Mouse (Mus musculus) lung, postnatal 0 days (tissue): ENCODE data around the gene Wdr35. TPM values are rescaled to one million over a fixed set of nuclear protein-coding genes. Genes with fewer than 3 reads are reported as not detected.

Experiments
- ATAC-seq: fragments of 200-750 bp; cut with Nextera tagmentation; 2 replicates; pipeline ENCODE4 v1.8.0; 2017; ENCODE audit warnings: moderate library complexity
- DNase-seq: peaks from one replicate; pipeline ENCODE4 v3.0.0-alpha.2; 2016; ENCODE audit warnings: low spot score
- H3K27ac ChIP-seq: fragments of 300-500 bp; sonication (generic); 2 replicates; pipeline ENCODE4 v1.5.1; 2014; ENCODE audit warnings: antibody characterized with exemption, mild to moderate bottlenecking, low read length, mixed read lengths
- H3K27me3 ChIP-seq: fragments of 300-500 bp; sonication (generic); replicated peaks from 2 replicates; pipeline ENCODE4 v1.6.1; 2014; ENCODE audit warnings: low read length, mixed read lengths; ENCODE audit not compliant: insufficient read depth
- H3K36me3 ChIP-seq: fragments of 300-500 bp; sonication (generic); 2 replicates; pipeline ENCODE4 v1.6.1; 2014; ENCODE audit warnings: low read length, mixed read lengths; ENCODE audit not compliant: insufficient read depth
- H3K4me1 ChIP-seq: fragments of 300-500 bp; sonication (generic); 2 replicates; pipeline ENCODE4 v1.6.1; 2014; ENCODE audit warnings: antibody characterized with exemption, low read depth, low read length, mixed read lengths; ENCODE audit not compliant: insufficient read depth
- H3K4me2 ChIP-seq: fragments of 300-500 bp; sonication (generic); replicated peaks from 2 replicates; pipeline ENCODE4 v1.6.1; 2014; ENCODE audit warnings: low read depth, mild to moderate bottlenecking, low read length, moderate library complexity, mixed read lengths
- H3K4me3 ChIP-seq: fragments of 300-500 bp; sonication (generic); 2 replicates; pipeline ENCODE4 v1.5.1; 2014; ENCODE audit warnings: low read depth, low read length
- H3K9ac ChIP-seq: fragments of 300-500 bp; sonication (generic); replicated peaks from 2 replicates; pipeline ENCODE4 v1.6.1; 2014; ENCODE audit warnings: low read depth, mild to moderate bottlenecking
- H3K9me3 ChIP-seq: fragments of 300-500 bp; sonication (generic); 2 replicates; pipeline ENCODE4 v1.6.1; 2016; ENCODE audit warnings: low read length, mixed read lengths
- CTCF ChIP-seq: IDR thresholded peaks from 2 replicates; pipeline ENCODE4 v1.5.1; 2016; ENCODE audit warnings: antibody characterized with exemption, mild to moderate bottlenecking
- EP300 ChIP-seq: IDR thresholded peaks from 2 replicates; pipeline ENCODE4 v1.6.1; 2016; ENCODE audit warnings: antibody characterized with exemption, mild to moderate bottlenecking, control low read depth
- WGBS: fragments of 180-500 bp; shearing (Covaris S2); extraction: QIAGEN DNeasy Blood & Tissue Kit; methylation state at CpG from one replicate; pipeline ENCODE4 v1.1.7; 2014; 5-methylcytosine and 5-hydroxymethylcytosine counted together
- polyA plus RNA-seq: library from polyadenylated mRNA; unstranded; fragments of >200 nt; fragmentation: Nextera tagmentation; extraction: Ambion mirVana; gene quantifications from 2 replicates; pipeline ENCODE4 v1.2.1, GENCODE M21; 2015

Gene Wdr35
- polyA plus RNA-seq, 1 experiment from 2014 or later, result 7.6 TPM

- no peaks in the 10 kb centered on the region for H3K4me1 ChIP-seq
- ATAC-seq (peak; percentile 80), DNase-seq (peak; percentile 80)
- no peak overlapping the region for H3K4me3 ChIP-seq
- no peak for TF ChIP-seq EP300
- TF ChIP-seq CTCF, result peak; percentile 99
- no peak overlapping the region for H3K9ac ChIP-seq
- WGBS, result 58% methylated on average over 8 of the region's 8 CpGs
- H3K36me3 ChIP-seq, result no peaks in the 10 kb centered on the region
- no peaks in the 10 kb centered on the region for H3K9me3 ChIP-seq
- no peak overlapping the region for H3K27ac ChIP-seq
- no peaks in the 10 kb centered on the region for H3K27me3 ChIP-seq
- no peak overlapping the region for H3K4me2 ChIP-seq
Observed at GRCm38 (mm10) chr12:9052075-9052829, 78.6 kb downstream of the Wdr35 start.

- H3K4me3 ChIP-seq, result no peak overlapping the region
- 57% methylated on average over 7 of the region's 7 CpGs for WGBS
- H3K27ac ChIP-seq, result no peak overlapping the region
- DNase-seq (no peak), ATAC-seq (no peak)
- H3K4me1 ChIP-seq, result no peaks in the 10 kb centered on the region
- H3K9me3 ChIP-seq, result no peaks in the 10 kb centered on the region
- H3K4me2 ChIP-seq, result no peak overlapping the region
- H3K27me3 ChIP-seq, result no peaks in the 10 kb centered on the region
- TF ChIP-seq EP300 (no peak), CTCF (no peak)
- H3K9ac ChIP-seq, result no peak overlapping the region
- H3K36me3 ChIP-seq, result no peaks in the 10 kb centered on the region
Observed at GRCm38 (mm10) chr12:9053345-9053744, 79.7 kb downstream of the Wdr35 start.

DNA sequence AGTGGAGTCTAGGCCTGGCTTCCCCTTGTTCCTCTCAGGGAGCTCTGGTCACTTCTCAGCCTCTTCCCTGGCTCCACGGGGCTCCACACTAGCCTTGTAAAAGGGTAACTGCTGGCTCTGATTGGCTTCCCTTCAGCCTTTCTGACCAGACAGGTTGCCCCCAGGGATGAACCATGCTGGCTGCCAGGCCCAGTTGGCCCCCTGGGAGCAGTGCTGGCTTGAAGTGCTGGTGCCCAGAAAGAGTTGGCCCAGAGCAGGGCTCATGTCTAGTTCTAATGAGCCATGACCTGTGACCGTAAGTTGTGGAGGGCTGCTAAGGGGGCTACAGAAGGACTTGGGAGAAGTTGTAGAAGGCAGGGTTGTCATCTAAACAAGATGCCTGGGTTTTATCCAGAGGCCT, 80.3 kb downstream of the Wdr35 start:
- ATAC-seq (no peak), DNase-seq (no peak)
- Histone ChIP-seq H3K36me3 (no peaks in the 10 kb centered on the region), H3K27me3 (no peaks in the 10 kb centered on the region), H3K27ac (no peak overlapping the region), H3K9ac (no peak overlapping the region), H3K4me1 (no peaks in the 10 kb centered on the region), H3K4me3 (no peak overlapping the region), H3K4me2 (no peak overlapping the region), H3K9me3 (no peaks in the 10 kb centered on the region)
- TF ChIP-seq EP300, result no peak
- TF ChIP-seq CTCF, result no peak
- WGBS, result 89% methylated on average over 2 of the region's 2 CpGs

DNA sequence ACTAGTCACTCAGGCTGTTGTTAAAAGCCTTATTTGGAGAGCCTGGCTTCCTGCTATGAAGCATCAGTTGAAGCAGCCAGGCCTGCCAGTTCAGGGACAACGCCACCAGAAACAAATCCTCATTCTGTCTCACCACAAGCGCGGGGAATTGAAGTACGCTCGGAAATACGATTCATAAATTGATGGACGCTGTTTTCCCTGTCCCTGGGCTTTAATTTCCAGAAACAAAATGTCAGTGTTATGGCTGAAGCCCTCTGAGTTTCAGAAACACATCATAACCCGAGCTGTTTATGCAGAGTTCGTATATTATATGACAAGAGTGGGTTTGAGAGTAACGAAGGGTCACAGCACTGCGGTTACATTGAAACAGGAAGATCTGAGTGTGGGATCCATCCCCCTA, 81.6 kb downstream of the Wdr35 start:
- DNase-seq (peak; percentile 19), ATAC-seq (no peak; the same call in 1 of the 2 replicates)
- Histone ChIP-seq H3K36me3 (no peaks in the 10 kb centered on the region), H3K9ac (no peak overlapping the region), H3K4me3 (no peak overlapping the region), H3K27ac (no peak overlapping the region), H3K9me3 (no peaks in the 10 kb centered on the region), H3K27me3 (no peaks in the 10 kb centered on the region), H3K4me2 (no peak overlapping the region), H3K4me1 (no peaks in the 10 kb centered on the region)
- WGBS, result 39% methylated on average over 11 of the region's 11 CpGs
- TF ChIP-seq CTCF, result no peak
- TF ChIP-seq EP300, result no peak

DNA sequence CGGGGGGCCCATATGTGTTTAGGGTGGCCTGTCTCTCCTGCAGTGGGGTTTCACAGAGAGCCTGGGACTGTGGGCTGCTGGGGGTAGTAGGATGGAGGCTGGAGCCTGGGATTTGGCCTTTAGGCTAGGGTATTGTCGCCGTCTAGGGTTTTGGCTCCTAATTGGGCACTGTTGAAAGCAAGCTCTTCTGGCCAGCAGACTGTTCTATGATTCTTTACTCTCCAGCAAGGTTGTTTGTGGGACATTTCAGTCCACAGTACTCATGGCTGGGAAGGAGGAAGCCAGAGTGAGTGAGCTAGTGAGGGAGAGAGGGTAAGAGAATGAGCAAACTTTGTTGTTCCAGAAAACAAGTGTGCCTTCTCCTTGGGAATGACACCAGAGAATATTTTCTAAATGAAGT, 85.8 kb downstream of the Wdr35 start:
- Histone ChIP-seq H3K27ac (no peak overlapping the region), H3K36me3 (no peaks in the 10 kb centered on the region), H3K9ac (no peak overlapping the region), H3K4me1 (no peaks in the 10 kb centered on the region), H3K4me3 (no peak overlapping the region), H3K4me2 (no peak overlapping the region), H3K27me3 (no peaks in the 10 kb centered on the region), H3K9me3 (no peaks in the 10 kb centered on the region)
- ATAC-seq, result no peak
- no peak for TF ChIP-seq EP300
- no peak for TF ChIP-seq CTCF
- DNase-seq, result no peak
- WGBS, result 90% methylated on average over 3 of the region's 3 CpGs

DNA sequence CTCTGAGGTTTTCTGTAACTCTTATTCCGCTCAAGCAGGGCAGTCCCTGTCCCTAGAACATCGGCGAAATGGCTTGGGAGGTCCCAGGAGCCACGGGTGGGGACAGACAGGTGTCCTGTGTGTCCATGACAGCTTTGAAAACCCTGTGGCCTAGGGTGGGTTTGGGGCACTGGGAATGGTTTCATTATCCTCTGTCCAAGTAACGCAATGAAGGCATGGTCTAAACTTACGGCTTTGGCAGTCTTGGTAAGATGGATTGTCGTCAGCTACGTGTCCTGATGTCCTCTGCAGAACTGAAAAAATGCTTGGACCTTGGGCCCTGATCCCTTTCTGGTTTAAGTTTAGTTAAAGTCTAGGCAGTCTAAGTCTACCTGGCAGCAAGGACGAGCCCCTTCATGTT, 86.3 kb downstream of the Wdr35 start:
- Histone ChIP-seq H3K4me3 (no peak overlapping the region), H3K36me3 (no peaks in the 10 kb centered on the region), H3K9me3 (no peaks in the 10 kb centered on the region), H3K4me2 (no peak overlapping the region), H3K9ac (no peak overlapping the region), H3K27me3 (no peaks in the 10 kb centered on the region), H3K4me1 (no peaks in the 10 kb centered on the region), H3K27ac (no peak overlapping the region)
- no peak for TF ChIP-seq CTCF
- TF ChIP-seq EP300, result no peak
- DNase-seq, result no peak
- no peak for ATAC-seq
- 78% methylated on average over 9 of the region's 9 CpGs for WGBS
